Mouse (Mus musculus) neural tube, embryonic 15.5 days (tissue): Measurements from ENCODE around the gene Gpr62. TPM values are rescaled to one million over a fixed set of nuclear protein-coding genes. Genes with fewer than 3 reads are reported as not detected.

Experiments used
- ATAC-seq: fragments of 200-750 bp; cut with Nextera tagmentation; 2 replicates; pipeline ENCODE4 v1.8.0; 2017; ENCODE audit warnings: mild to moderate bottlenecking, moderate TSS enrichment, moderate library complexity; ENCODE audit not compliant: low FRiP score
- H3K27ac ChIP-seq: fragments of 300-500 bp; sonication (generic); replicated peaks from 2 replicates; pipeline ENCODE4 v1.5.1; 2015; ENCODE audit warnings: mild to moderate bottlenecking, inconsistent platforms
- H3K27me3 ChIP-seq: fragments of 300-500 bp; sonication (generic); replicated peaks from 2 replicates; pipeline ENCODE4 v1.6.1; 2015; ENCODE audit warnings: inconsistent platforms
- H3K36me3 ChIP-seq: fragments of 300-500 bp; sonication (generic); 2 replicates; pipeline ENCODE4 v1.6.1; 2015; ENCODE audit warnings: inconsistent platforms
- H3K4me1 ChIP-seq: fragments of 300-500 bp; sonication (generic); 2 replicates; pipeline ENCODE4 v1.6.1; 2015; ENCODE audit warnings: inconsistent platforms
- H3K4me2 ChIP-seq: fragments of 300-500 bp; sonication (generic); 2 replicates; pipeline ENCODE4 v1.6.1; 2015; ENCODE audit warnings: inconsistent platforms, mild to moderate bottlenecking, moderate library complexity
- H3K4me3 ChIP-seq: fragments of 300-500 bp; sonication (generic); replicated peaks from 2 replicates; pipeline ENCODE4 v1.5.1; 2015; ENCODE audit warnings: mild to moderate bottlenecking, inconsistent platforms
- H3K9ac ChIP-seq: fragments of 300-500 bp; sonication (generic); replicated peaks from 2 replicates; pipeline ENCODE4 v1.6.1; 2015; ENCODE audit warnings: mild to moderate bottlenecking, inconsistent platforms
- H3K9me3 ChIP-seq: fragments of 300-500 bp; sonication (generic); replicated peaks from 2 replicates; pipeline ENCODE4 v1.6.1; 2016; ENCODE audit warnings: inconsistent platforms
- WGBS: fragments of 180-500 bp; shearing (Covaris S2); methylation state at CpG from one replicate; pipeline ENCODE4 v1.1.7; 2015; ENCODE audit warnings: mixed read lengths; 5-methylcytosine and 5-hydroxymethylcytosine counted together
- polyA plus RNA-seq: library from polyadenylated mRNA; unstranded; fragments of >200 nt; fragmentation: Nextera tagmentation; extraction: Ambion mirVana; gene quantifications from 2 replicates; pipeline ENCODE4 v1.2.1, GENCODE M21; 2015

Gene Gpr62
- polyA plus RNA-seq, 1 experiment from 2014 or later = 1.4 TPM

GRCm38 (mm10) chr9:106462430-106462800 lies 3.3 kb downstream of the Gpr62 start:
- H3K4me2 ChIP-seq = no peak overlapping the region
- H3K27ac ChIP-seq = no peak overlapping the region
- no peaks in the 10 kb centered on the region for H3K9me3 ChIP-seq
- peaks cover 45% of the 10 kb centered on the region for H3K4me1 ChIP-seq
- no peak overlapping the region for H3K4me3 ChIP-seq
- WGBS = 95% methylated on average over 12 of the region's 12 CpGs
- no peak overlapping the region for H3K9ac ChIP-seq
- no peaks in the 10 kb centered on the region for H3K27me3 ChIP-seq
- ATAC-seq = no peak
- peaks cover 37% of the 10 kb centered on the region for H3K36me3 ChIP-seq

DNA sequence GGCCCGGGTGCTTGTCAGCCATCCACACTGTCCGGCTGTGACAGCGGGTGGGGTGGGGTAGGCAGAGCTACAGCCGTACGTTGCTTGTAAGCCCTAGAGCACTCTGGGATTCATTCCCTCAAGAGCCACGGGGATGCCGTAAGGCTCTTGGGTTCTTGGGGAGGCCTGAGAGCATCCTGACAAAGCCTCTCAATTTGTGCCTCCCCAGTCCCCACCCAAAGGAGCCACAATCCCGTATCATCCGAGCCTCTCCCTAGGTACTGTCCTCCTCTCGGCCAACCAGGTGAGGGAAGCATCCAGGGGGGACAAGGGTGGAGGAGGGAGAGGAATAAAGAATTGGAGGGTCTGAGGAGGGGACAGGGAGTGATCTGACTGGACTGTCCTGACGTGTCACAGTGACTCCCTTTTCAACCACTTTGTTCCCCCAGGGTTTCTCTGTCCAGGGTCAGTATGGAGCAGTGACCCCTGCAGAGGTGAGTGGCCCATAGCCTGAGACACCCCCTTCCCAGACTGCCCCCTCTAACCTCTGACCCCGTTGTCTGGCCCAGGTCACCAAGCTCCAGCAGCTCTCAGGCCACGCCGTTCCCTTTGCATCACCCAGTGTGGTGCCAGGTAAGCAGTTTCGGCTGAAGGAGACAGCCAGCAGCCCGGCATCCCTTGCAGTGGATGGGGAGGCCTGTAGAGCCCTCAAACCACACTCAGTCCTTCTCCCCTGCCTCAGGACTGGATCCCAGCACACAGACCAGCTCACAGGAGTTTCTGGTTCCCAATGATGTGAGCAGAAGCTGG lies 3.9 kb downstream of the Gpr62 start:
- Histone ChIP-seq H3K9ac (no peak overlapping the region), H3K4me3 (no peak overlapping the region), H3K36me3 (peaks cover 37% of the 10 kb centered on the region), H3K27ac (no peak overlapping the region), H3K4me1 (peaks cover 51% of the 10 kb centered on the region), H3K9me3 (no peaks in the 10 kb centered on the region), H3K4me2 (no peak overlapping the region), H3K27me3 (no peaks in the 10 kb centered on the region)
- 91% methylated on average over 16 of the region's 16 CpGs for WGBS
- no peak for ATAC-seq

DNA sequence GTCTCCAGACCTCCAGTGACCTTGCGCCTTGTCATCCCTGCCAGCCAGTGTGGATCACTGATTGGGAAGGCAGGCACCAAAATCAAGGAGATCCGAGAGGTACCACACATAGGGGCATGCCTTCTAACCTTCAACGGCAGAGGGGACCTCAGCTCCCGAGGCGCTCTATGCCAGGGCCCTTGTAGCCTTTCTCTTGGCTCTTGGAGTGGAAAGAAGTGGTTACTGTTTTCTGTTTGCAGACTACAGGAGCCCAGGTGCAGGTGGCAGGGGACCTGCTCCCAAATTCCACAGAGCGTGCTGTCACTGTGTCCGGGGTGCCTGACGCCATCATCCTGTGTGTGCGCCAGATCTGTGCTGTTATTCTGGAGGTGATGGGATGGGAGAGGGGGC lies 4.7 kb downstream of the Gpr62 start:
- Histone ChIP-seq H3K36me3 (peaks cover 37% of the 10 kb centered on the region), H3K9me3 (no peaks in the 10 kb centered on the region), H3K4me3 (no peak overlapping the region), H3K4me2 (no peak overlapping the region), H3K9ac (no peak overlapping the region), H3K4me1 (peaks cover 57% of the 10 kb centered on the region), H3K27me3 (no peaks in the 10 kb centered on the region), H3K27ac (no peak overlapping the region)
- no peak for ATAC-seq
- WGBS = 95% methylated on average over 9 of the region's 9 CpGs

- no peak overlapping the region for H3K4me3 ChIP-seq
- peaks cover 57% of the 10 kb centered on the region for H3K4me1 ChIP-seq
- H3K27me3 ChIP-seq = no peaks in the 10 kb centered on the region
- no peak overlapping the region for H3K4me2 ChIP-seq
- WGBS = 80% methylated on average over 18 of the region's 18 CpGs
- no peak for ATAC-seq
- H3K9ac ChIP-seq = no peak overlapping the region
- no peak overlapping the region for H3K27ac ChIP-seq
- H3K9me3 ChIP-seq = no peaks in the 10 kb centered on the region
- H3K36me3 ChIP-seq = peaks cover 37% of the 10 kb centered on the region
Observed at GRCm38 (mm10) chr9:106460401-106461025, 5.2 kb downstream of the Gpr62 start.

DNA sequence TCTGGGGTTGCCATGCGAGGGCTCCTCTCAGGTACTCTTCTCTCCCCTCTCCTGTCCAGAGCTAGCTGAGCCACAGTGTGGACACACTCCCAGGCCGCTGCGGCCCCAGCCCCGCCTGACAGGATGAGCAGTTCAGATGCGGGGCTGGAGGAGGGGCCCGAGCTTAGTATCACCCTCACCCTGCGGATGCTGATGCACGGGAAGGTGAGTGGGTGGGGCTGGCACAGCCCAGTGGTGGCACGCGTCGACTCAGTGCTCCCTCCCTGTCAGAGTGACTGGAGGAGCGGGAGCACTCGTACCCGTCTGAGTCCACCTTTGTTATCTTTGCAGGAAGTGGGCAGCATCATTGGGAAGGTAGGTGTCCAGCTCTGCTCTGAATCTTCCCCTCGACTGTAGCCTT lies 5.8 kb downstream of the Gpr62 start:
- Histone ChIP-seq H3K27me3 (no peaks in the 10 kb centered on the region), H3K27ac (no peak overlapping the region; the same call in 1 of the 2 replicates), H3K36me3 (peaks cover 37% of the 10 kb centered on the region), H3K9ac (no peak overlapping the region), H3K4me2 (no peak overlapping the region), H3K9me3 (no peaks in the 10 kb centered on the region), H3K4me1 (peaks cover 57% of the 10 kb centered on the region), H3K4me3 (no peak overlapping the region)
- no peak for ATAC-seq
- WGBS = 86% methylated on average over 15 of the region's 15 CpGs

DNA sequence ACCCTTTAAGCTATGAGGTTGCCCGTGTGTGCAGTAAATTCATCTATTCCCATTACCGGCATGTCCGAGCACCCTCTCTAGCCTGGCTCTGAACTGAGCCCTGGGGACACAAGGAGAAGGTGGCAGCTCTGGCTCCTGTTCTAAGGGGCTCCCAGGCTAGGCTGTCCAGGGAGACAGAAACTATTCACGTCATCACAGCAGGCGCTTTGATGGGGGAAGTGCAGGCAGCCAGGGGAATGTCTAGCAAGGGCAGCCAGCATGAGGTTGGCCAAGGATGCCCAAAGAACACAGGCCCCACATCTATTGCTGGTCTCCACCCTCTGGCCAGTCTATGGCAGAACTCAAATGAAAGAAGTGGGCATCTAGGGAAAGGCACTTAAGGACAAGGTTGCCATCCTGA lies 7.8 kb downstream of the Gpr62 start:
- no peak overlapping the region for H3K27ac ChIP-seq
- H3K9me3 ChIP-seq = no peaks in the 10 kb centered on the region
- no peak overlapping the region for H3K4me3 ChIP-seq
- no peaks in the 10 kb centered on the region for H3K27me3 ChIP-seq
- 47% methylated on average over 5 of the region's 5 CpGs for WGBS
- peaks cover 24% of the 10 kb centered on the region for H3K36me3 ChIP-seq
- peaks cover 56% of the 10 kb centered on the region for H3K4me1 ChIP-seq
- peak overlapping the region; percentile 87 for H3K4me2 ChIP-seq
- no peak for ATAC-seq
- H3K9ac ChIP-seq = no peak overlapping the region

GRCm38 (mm10) chr9:106457163-106457559 lies 8.6 kb downstream of the Gpr62 start:
- 31% methylated on average over 9 of the region's 9 CpGs for WGBS
- Histone ChIP-seq H3K27ac (peak overlapping the region; percentile 90; the same call in 1 of the 2 replicates), H3K27me3 (no peaks in the 10 kb centered on the region), H3K9me3 (no peaks in the 10 kb centered on the region), H3K4me1 (peaks cover 63% of the 10 kb centered on the region), H3K4me2 (peak overlapping the region; percentile 87), H3K9ac (peak overlapping the region; percentile 73; the same call in 1 of the 2 replicates), H3K4me3 (peak overlapping the region; percentile 64), H3K36me3 (peaks cover 19% of the 10 kb centered on the region)
- ATAC-seq = no peak

GRCm38 (mm10) chr9:106456325-106457162 lies 9.2 kb downstream of the Gpr62 start:
- peak overlapping the region; percentile 64 for H3K4me3 ChIP-seq
- no peaks in the 10 kb centered on the region for H3K27me3 ChIP-seq
- H3K36me3 ChIP-seq = peaks cover 12% of the 10 kb centered on the region
- peak overlapping the region; percentile 90 for H3K27ac ChIP-seq
- no peak for ATAC-seq
- peak overlapping the region; percentile 87 for H3K4me2 ChIP-seq
- peaks cover 67% of the 10 kb centered on the region for H3K4me1 ChIP-seq
- no peaks in the 10 kb centered on the region for H3K9me3 ChIP-seq
- H3K9ac ChIP-seq = peak overlapping the region; percentile 73
- WGBS = 30% methylated on average over 15 of the region's 15 CpGs

- H3K4me2 ChIP-seq = peak overlapping the region; percentile 87
- peaks cover 77% of the 10 kb centered on the region for H3K4me1 ChIP-seq
- no peaks in the 10 kb centered on the region for H3K27me3 ChIP-seq
- ATAC-seq = peak; percentile 63
- H3K9ac ChIP-seq = peak overlapping the region; percentile 73
- peak overlapping the region; percentile 90 for H3K27ac ChIP-seq
- H3K4me3 ChIP-seq = peak overlapping the region; percentile 64
- 6% methylated on average over 17 of the region's 17 CpGs for WGBS
- no peaks in the 10 kb centered on the region for H3K9me3 ChIP-seq
- H3K36me3 ChIP-seq = peaks cover under 1% of the 10 kb centered on the region; the same call in 1 of the 2 replicates
Observed at GRCm38 (mm10) chr9:106454888-106455681, 10.7 kb downstream of the Gpr62 start.

DNA sequence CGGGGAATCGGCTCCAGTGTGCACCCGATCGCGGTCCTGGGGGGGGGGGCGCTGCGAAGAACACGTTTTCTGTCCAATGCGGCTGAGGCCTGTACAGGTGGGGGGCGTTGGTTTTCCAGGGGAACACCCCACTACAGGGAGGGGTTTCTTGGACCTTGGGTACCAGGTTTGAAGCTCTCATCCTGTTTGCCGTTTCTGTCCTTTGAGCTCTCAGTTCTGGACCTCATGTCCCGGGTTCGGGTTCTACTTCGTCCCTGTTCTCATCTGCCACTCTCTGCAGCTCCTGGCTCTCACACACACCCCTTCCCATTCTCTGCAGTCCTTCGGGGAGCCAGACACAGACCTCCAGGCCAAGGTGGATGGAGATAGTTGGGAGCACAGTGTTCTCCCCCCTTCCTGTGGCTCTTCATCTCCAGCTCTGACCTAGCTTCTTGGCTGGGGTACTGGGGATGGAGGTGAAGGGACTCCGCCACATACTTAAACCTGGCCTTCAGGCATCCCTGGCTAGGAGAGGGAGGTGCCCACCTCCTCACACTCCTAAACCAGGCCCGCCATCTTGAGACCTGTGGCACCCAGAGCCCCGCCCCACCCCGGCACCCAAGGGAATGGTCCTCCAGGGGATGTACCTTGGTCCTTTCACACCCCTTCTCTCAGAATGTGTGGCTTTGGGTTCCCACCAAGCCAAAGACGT lies 11.5 kb downstream of the Gpr62 start:
- peak overlapping the region; percentile 90 for H3K27ac ChIP-seq
- 1% methylated on average over 19 of the region's 20 CpGs for WGBS
- no peaks in the 10 kb centered on the region for H3K27me3 ChIP-seq
- peaks cover 81% of the 10 kb centered on the region for H3K4me1 ChIP-seq
- peak overlapping the region; percentile 87 for H3K4me2 ChIP-seq
- peak overlapping the region; percentile 73 for H3K9ac ChIP-seq
- H3K4me3 ChIP-seq = peak overlapping the region; percentile 64
- H3K36me3 ChIP-seq = no peaks in the 10 kb centered on the region
- H3K9me3 ChIP-seq = no peaks in the 10 kb centered on the region
- ATAC-seq = peak; percentile 35
